Mouse (Mus musculus) thymus, adult 2 months (tissue): ENCODE measurements at regions not wholly inside any gene's neighbourhood (a gene's known extent, or its start where the extent isn't known, plus 50 kb on each side); places are given as distances from the start of the nearest gene placed in this dataset.

ENCODE experiments used
- DNase-seq: peaks from one replicate; pipeline ENCODE4 v3.0.0; 2021
- H3K27ac ChIP-seq: fragments of 200-500 bp; 2 replicates; pipeline ENCODE4 v1.5.1; 2012; ENCODE audit warnings: low read length, control low read depth; ENCODE audit not compliant: control insufficient read depth, insufficient read depth
- H3K27me3 ChIP-seq: fragments of 200-500 bp; 2 replicates; pipeline ENCODE4 v1.6.1; 2012; ENCODE audit warnings: mild to moderate bottlenecking, low read length, moderate library complexity, mixed read lengths; ENCODE audit not compliant: control insufficient read depth, insufficient read depth
- H3K36me3 ChIP-seq: fragments of 200-500 bp; 2 replicates; pipeline ENCODE4 v1.6.1; 2012; ENCODE audit warnings: mild to moderate bottlenecking, low read length, moderate library complexity; ENCODE audit not compliant: control insufficient read depth, insufficient read depth
- H3K4me1 ChIP-seq: fragments of 200-500 bp; replicated peaks from 2 replicates; pipeline ENCODE4 v1.6.1; 2012; ENCODE audit warnings: low read length; ENCODE audit not compliant: control insufficient read depth, insufficient read depth
- H3K4me3 ChIP-seq: fragments of 200-500 bp; 2 replicates; pipeline ENCODE4 v1.5.1; 2012; ENCODE audit warnings: mild to moderate bottlenecking, low read length, control low read depth, moderate library complexity; ENCODE audit not compliant: control insufficient read depth, insufficient read depth
- CTCF ChIP-seq: fragments of 200-500 bp; IDR thresholded peaks from 2 replicates; pipeline ENCODE4 v1.5.1; 2012; ENCODE audit warnings: mild to moderate bottlenecking, control low read depth, low read length, moderate library complexity, borderline replicate concordance; ENCODE audit not compliant: control insufficient read depth, poor library complexity, insufficient read depth; ENCODE audit errors: extremely low read depth
- POLR2A ChIP-seq: fragments of 200-500 bp; IDR thresholded peaks from 2 replicates; pipeline ENCODE4 v1.6.1; 2012; ENCODE audit warnings: mild to moderate bottlenecking, low read length, control low read depth, moderate library complexity; ENCODE audit not compliant: control insufficient read depth, poor library complexity, insufficient read depth; ENCODE audit errors: extremely low read depth
- WGBS: fragments of 180-500 bp; shearing (Covaris S2); methylation state at CpG from one replicate; pipeline ENCODE4 v1.1.7; 2018; 5-methylcytosine and 5-hydroxymethylcytosine counted together

- H3K36me3 ChIP-seq = no peaks in the 10 kb centered on the region
- no peak for DNase-seq
- TF ChIP-seq POLR2A (no peak), CTCF (no peak)
- no peak overlapping the region for H3K4me3 ChIP-seq
- peaks cover 3% of the 10 kb centered on the region; the same call in 1 of the 2 replicates for H3K4me1 ChIP-seq
- H3K27ac ChIP-seq = no peak overlapping the region
- no peaks in the 10 kb centered on the region for H3K27me3 ChIP-seq
Observed at GRCm38 (mm10) chr8:128162857-128163256, 195.5 kb upstream of the Nrp1 start.

- H3K27me3 ChIP-seq = no peaks in the 10 kb centered on the region
- H3K27ac ChIP-seq = no peak overlapping the region
- H3K4me3 ChIP-seq = no peak overlapping the region
- H3K4me1 ChIP-seq = peaks cover 3% of the 10 kb centered on the region; the same call in 1 of the 2 replicates
- no peaks in the 10 kb centered on the region for H3K36me3 ChIP-seq
- TF ChIP-seq CTCF = no peak
- TF ChIP-seq POLR2A = no peak
- 93% methylated on average over 5 of the region's 5 CpGs for WGBS
- no peak for DNase-seq
Observed at GRCm38 (mm10) chr8:128164976-128165375, 193.4 kb upstream of the Nrp1 start.

GRCm38 (mm10) chr8:128165591-128165990 lies 192.8 kb upstream of the Nrp1 start:
- H3K36me3 ChIP-seq = no peaks in the 10 kb centered on the region
- no peak overlapping the region for H3K27ac ChIP-seq
- WGBS = 29% methylated on average over 2 of the region's 2 CpGs
- DNase-seq = no peak
- no peaks in the 10 kb centered on the region for H3K27me3 ChIP-seq
- no peak overlapping the region for H3K4me3 ChIP-seq
- TF ChIP-seq POLR2A = no peak
- TF ChIP-seq CTCF = no peak
- H3K4me1 ChIP-seq = peaks cover 3% of the 10 kb centered on the region; the same call in 1 of the 2 replicates

GRCm38 (mm10) chr8:128166097-128166496 lies 192.3 kb upstream of the Nrp1 start:
- Histone ChIP-seq H3K4me3 (no peak overlapping the region), H3K27me3 (no peaks in the 10 kb centered on the region), H3K27ac (no peak overlapping the region), H3K4me1 (peaks cover 3% of the 10 kb centered on the region; the same call in 1 of the 2 replicates), H3K36me3 (no peaks in the 10 kb centered on the region)
- 40% methylated on average over 4 of the region's 4 CpGs for WGBS
- DNase-seq = no peak
- TF ChIP-seq POLR2A = no peak
- TF ChIP-seq CTCF = no peak

GRCm38 (mm10) chr8:128168819-128169218 lies 189.6 kb upstream of the Nrp1 start:
- H3K27me3 ChIP-seq = no peaks in the 10 kb centered on the region
- TF ChIP-seq POLR2A (no peak), CTCF (no peak)
- WGBS = 97% methylated on average over 3 of the region's 3 CpGs
- no peaks in the 10 kb centered on the region for H3K36me3 ChIP-seq
- H3K4me1 ChIP-seq = no peaks in the 10 kb centered on the region; the same call in 1 of the 2 replicates
- no peak for DNase-seq
- H3K27ac ChIP-seq = no peak overlapping the region
- H3K4me3 ChIP-seq = no peak overlapping the region

- Histone ChIP-seq H3K4me3 (no peak overlapping the region), H3K27me3 (no peaks in the 10 kb centered on the region), H3K36me3 (no peaks in the 10 kb centered on the region), H3K4me1 (no peaks in the 10 kb centered on the region), H3K27ac (no peak overlapping the region)
- TF ChIP-seq POLR2A = no peak
- no peak for TF ChIP-seq CTCF
- DNase-seq = no peak
- WGBS = 47% methylated on average over 1 of the region's 1 CpGs
Observed at GRCm38 (mm10) chr8:128171116-128171515, 187.3 kb upstream of the Nrp1 start.

- TF ChIP-seq POLR2A (no peak), CTCF (no peak)
- Histone ChIP-seq H3K27ac (no peak overlapping the region), H3K4me3 (no peak overlapping the region), H3K4me1 (no peaks in the 10 kb centered on the region), H3K36me3 (no peaks in the 10 kb centered on the region), H3K27me3 (no peaks in the 10 kb centered on the region)
- DNase-seq = no peak
- WGBS = 97% methylated on average over 5 of the region's 5 CpGs
Observed at GRCm38 (mm10) chr8:128180214-128180613, 178.2 kb upstream of the Nrp1 start.
